Mouse (Mus musculus) right cerebral cortex, postnatal 25 days (tissue): Measurements from ENCODE around the gene Klf13.

ENCODE experiments used
- DNase-seq: peaks from one replicate; pipeline ENCODE4 v3.0.0; 2022

Klf13 gene

DNA sequence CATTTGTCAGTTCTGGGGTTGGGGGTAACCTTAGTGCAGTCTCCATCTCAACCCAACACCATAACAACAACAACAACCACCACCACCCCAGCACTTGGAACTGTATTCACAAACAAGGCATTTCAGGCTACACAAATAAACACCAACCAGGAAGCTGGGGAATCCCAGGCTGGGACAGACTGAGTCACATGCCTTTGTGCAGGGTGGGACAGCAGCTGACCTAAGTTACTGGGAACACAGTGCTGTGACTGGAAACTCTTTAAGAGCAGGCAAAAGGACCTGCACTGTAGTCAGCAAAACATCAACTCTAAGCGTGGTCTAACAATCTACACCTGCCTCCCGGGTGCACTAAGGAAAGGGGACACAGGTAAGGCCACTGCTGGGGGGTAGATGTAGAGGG lies 33.5 kb downstream of the Klf13 start:
- DNase-seq, result no peak

DNA sequence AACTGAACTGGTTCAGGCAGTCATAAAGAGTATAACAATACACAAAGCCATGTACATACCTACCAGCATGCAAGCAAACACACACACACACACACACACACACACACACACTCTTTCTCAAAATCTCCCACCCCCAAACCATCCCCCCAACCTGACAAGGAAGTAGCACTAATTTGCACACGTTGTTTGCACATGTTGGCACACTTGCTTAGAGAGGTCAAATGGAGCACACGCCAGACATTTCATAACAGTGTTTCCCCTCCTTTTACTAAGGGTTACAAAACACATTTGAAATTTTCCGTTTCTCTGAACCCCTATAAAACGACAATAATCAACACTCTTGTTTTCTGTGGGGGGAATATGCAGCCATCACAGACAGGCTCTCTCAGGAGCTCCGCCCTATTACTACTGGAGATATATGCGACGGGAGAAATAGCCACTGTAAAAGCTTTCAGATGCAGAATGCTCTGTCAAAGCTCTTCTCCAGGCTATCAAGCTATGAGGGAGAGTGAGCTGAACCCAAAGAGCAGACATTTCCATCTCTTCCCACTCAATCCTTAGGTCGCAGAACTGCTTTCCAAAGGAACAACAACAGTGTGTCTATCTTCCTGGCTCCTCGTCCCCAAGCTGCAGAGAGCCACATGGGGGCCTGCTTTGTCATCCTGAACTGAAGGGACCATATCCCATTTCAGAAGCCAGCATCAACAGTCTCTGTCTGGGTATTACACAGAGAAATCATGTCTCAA lies 34.9 kb downstream of the Klf13 start:
- DNase-seq, result no peak

- no peak for DNase-seq
Measured at GRCm38 (mm10) chr7:63902604-63903210, 36.0 kb downstream of the Klf13 start.

DNA sequence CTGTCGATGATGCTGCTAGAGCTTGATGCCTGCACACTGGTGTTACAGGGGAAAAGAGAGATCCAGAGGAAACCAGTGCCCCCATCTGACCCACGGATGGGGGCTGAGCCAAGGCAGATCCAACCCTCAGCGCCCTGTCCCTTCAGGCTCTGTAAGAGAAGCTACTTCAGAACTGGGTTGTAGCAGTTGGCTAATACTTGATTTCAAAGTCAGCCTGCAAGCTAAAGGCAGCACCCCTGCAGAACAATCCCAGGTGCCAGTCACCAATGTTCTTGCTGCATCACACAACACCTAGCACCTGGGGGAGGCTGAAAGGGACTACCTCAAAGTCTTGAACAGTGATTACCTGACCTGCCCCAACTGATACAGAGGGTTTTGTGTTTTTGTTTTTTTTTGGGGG lies 36.8 kb downstream of the Klf13 start:
- no peak for DNase-seq

GRCm38 (mm10) chr7:63901346-63901745 lies 37.4 kb downstream of the Klf13 start:
- no peak for DNase-seq

- no peak for DNase-seq
Measured at GRCm38 (mm10) chr7:63900411-63900810, 38.3 kb downstream of the Klf13 start.

- DNase-seq, result no peak
Measured at GRCm38 (mm10) chr7:63899925-63900324, 38.8 kb downstream of the Klf13 start.

- DNase-seq, result no peak
Measured at GRCm38 (mm10) chr7:63898201-63898600, 40.5 kb downstream of the Klf13 start.

- DNase-seq, result no peak
Measured at GRCm38 (mm10) chr7:63897655-63898054, 41.1 kb downstream of the Klf13 start.

- DNase-seq, result peak; percentile 86
Measured at GRCm38 (mm10) chr7:63896968-63897468, 41.7 kb downstream of the Klf13 start.

DNA sequence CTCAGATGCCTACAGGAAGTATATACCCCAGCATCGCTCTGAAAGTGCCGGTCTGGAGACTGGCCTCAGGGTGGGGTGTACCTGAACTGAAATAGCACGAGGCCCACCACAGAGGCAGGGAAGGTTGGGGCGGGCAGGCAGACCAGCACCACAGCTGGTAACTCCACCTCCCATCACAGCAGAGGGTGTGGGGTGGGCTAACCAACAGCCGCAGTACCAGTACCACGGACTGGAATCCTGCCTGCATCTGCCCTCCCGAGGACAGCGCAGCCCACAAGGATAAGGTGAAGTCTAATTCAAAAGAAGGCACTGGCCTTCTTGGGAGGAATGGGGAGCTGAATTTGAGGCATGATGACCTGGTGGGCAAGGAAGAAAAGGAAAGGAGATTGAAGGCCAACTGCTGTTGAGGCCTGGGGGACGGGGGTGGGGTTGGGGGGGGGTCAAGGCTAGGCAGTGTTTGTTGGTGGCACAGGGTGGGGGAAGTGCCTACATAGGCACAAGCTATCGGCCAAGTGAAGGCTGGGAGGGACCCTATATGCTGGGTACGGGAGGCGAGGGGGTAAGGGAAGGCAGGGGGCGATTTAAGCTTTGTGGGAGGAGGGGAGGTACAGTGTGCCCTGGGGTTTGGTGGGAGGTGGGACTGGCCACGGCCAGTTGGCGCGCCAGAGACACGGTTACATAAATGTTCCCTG lies 42.3 kb downstream of the Klf13 start:
- DNase-seq, result no peak

- DNase-seq, result no peak
Measured at GRCm38 (mm10) chr7:63895223-63895622, 43.5 kb downstream of the Klf13 start.

DNA sequence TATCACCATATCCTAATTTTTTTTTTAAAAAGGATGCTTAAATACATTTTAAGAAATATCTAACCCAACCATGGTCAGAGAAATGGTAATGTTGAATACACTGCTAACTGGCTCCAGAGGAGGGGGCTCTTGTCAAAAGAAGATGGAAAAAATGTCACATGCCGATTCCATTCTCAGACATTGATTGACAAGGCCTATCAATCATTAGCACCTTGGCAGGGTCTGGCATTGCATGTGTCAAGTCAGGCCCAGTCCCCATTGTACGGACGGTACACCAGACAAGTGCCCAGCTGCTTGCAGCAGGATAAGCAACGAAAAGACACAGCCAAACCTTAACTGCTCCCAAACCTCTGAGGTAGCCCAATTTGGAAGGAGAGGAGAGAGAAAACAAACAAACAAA lies 44.1 kb downstream of the Klf13 start:
- no peak for DNase-seq

DNA sequence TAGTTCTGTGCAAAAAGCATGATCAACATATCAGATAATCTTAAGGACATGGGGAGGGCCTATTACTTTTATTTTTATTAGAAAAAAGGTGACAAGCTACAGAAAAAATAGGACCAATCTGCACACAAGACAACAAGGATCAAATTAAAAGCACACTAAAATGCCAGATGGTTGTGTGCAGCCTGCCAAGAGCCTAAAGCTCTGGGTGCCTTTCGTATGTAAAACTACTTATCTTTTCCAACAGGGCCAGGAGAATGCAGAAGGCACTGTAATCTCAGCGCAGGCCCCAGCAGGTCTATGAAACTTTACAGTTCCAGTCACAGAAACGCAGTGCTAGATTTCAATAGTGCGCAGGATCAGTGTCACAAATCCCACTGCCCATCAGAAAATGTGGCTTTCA lies 45.0 kb downstream of the Klf13 start:
- no peak for DNase-seq

GRCm38 (mm10) chr7:63893201-63893600 lies 45.5 kb downstream of the Klf13 start:
- DNase-seq, result no peak

- no peak for DNase-seq
Measured at GRCm38 (mm10) chr7:63891488-63892075, 47.1 kb downstream of the Klf13 start.

DNA sequence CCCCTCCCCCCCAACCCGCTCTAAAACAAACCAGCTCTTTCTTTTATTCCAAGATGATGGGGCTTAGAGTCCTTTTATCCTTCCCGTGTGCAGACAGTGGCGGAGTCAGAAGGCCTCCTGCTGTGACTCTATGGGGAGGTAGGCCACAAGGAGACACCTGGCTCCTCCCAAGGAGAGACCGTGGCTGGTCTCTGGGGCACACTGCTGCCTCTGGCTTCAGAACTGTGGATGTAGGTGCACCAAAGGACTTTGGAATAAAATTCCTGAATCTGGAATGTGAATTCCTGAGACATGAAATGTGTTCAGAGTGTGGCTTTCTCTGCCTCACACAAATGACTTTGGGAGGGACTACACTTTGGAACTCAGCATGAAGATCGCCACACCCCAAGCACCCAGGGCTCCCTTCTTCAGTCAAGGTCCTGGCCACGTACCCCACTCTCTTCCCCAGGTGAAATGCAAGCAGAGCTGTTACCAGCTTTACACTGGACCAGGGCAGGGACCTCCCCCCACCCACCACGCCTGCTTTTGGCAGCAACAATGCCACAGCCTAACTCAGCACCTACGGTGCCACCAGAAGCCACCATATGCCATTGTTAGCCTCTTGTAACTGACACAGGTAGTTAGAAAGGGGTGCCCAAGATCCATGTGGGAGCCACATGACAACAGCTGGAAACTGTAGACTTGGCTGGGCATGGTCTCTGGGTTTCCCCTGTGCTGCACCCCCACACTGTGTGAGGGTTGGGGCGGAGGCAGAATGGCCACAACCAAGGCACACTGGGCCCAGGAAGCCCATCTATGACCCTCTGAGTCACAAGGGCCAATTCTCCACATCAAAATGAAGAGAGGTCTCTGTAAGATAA lies 49.4 kb downstream of the Klf13 start:
- DNase-seq, result no peak

GRCm38 (mm10) chr7:63888674-63889073 lies 50.0 kb downstream of the Klf13 start:
- no peak for DNase-seq

DNA sequence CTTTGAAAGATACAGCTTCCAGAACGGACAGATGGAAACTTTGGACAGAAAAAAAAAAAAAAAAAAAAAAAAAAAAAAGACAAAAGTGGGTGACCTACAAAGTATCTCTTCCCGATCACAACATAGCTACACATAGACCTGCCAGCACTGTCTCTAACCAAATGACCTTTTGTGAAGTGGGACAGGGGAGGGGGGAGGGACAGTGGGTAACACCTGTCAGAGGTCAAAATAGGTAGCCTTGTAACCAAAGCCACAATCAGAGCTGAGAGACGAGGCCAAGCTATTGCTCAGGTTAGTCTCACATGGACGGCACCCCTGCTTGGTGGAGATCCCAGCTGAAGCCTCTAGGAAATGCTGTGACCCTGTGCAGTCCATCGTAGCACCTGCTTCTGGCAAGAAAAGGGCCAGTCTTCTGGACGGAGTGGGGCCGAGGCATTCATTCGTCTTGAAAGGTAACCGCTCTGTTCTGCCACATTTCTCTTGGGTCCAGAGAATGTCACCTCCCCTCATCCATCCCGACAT lies 51.1 kb downstream of the Klf13 start:
- DNase-seq, result no peak

DNA sequence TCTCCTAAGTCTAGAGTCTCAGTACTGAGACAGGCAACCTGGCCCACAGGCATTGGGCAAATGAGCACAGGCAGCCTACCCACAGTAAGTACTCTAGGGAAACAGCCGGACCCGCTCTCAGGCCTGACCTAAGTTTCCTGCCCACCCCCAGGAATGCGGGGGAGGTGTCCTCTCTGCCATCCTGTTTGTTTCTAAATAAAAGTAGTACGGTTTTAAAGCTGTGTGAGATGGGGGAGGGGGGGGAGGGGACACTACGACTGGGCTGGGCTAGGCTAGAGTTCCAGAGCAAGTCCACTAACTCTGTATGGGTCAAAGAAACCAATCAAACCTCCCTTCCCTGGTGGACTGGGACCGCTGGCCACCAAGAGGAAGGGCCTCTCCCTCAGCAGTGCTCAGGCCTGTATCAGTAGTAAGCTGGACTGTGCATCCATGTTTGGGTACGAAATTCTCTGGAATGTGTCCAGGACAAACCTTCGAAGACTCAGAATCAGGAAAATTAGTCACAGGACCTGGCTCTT lies 51.6 kb downstream of the Klf13 start:
- DNase-seq, result no peak

DNA sequence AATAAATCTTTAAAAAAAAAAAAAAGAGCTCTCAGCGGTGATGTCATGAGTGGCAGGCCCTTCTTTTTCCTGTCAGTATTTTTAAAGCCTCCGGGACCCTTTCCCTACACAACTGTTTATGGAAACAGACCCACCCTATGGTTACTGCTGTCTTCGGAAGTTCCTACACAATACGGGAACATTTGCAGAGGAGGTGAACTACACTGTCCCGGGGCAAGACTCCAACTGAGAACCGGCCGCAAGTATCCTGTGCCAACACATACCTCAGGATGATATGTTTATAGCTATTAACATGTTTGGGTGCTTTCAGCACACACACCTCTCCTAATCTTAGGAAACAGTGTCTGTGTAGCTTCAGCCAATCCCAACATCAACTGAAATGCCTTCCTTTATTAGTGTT lies 53.7 kb downstream of the Klf13 start:
- no peak for DNase-seq

DNA sequence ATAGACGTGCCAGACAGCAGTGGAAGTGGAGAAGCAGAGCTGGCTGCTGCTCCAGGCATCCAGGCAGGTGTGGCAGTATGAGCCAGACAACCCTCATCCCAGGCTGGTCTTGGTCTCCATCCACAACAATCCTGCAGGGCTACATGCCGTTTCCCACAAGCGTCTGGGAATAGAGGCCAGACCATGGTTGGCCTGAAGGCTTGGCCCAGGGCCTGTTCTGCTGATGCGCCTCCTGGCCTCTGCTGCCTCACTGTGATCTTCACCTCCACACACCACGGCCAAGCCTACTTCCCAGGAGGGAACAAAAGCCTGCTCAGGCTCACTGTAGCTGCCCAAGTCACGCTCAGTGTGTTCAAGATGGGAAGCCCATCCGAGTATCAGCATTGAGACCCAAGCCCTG lies 56.0 kb downstream of the Klf13 start:
- peak; percentile 2 for DNase-seq
